Mouse (Mus musculus) MEL (cell line): ENCODE measurements around the gene Nav1.

Experiments used
- CTCF ChIP-seq, 3 experiments: IDR thresholded peaks in 2 of 3; conservative IDR thresholded peaks in 1 of 3; 2 replicates each; pipeline ENCODE4 v1.5.1; 2011 to 2012; ENCODE audit warnings: low read length in 3 of 3, low read depth in 2 of 3, mild to moderate bottlenecking in 2 of 3, improper control_type of control experiment in 1 of 3, inconsistent platforms in 1 of 3, mixed read lengths in 1 of 3, moderate library complexity in 1 of 3; ENCODE audit not compliant: control insufficient read depth in 1 of 3, insufficient read depth in 1 of 3, poor library complexity in 1 of 3, severe bottlenecking in 1 of 3
- GATA1 ChIP-seq: IDR thresholded peaks from 2 replicates; pipeline ENCODE4 v1.6.1; 2011; ENCODE audit warnings: low read depth, low read length, improper control_type of control experiment
- HCFC1 ChIP-seq: IDR thresholded peaks from 2 replicates; pipeline ENCODE4 v1.6.1; 2012; ENCODE audit warnings: low read depth, mild to moderate bottlenecking, inconsistent platforms, low read length, improper control_type of control experiment, moderate library complexity
- MAFK ChIP-seq: IDR thresholded peaks from 2 replicates; pipeline ENCODE4 v1.6.1; 2011; ENCODE audit warnings: low read depth, mild to moderate bottlenecking, low read length, improper control_type of control experiment, borderline replicate concordance
- MXI1 ChIP-seq: IDR thresholded peaks from 2 replicates; pipeline ENCODE4 v1.6.1; 2011; ENCODE audit warnings: mild to moderate bottlenecking, low read depth, low read length, improper control_type of control experiment
- SMC3 ChIP-seq: IDR thresholded peaks from 2 replicates; pipeline ENCODE4 v1.6.1; 2011; ENCODE audit warnings: low read depth, low read length, improper control_type of control experiment
- TBP ChIP-seq: IDR thresholded peaks from 2 replicates; pipeline ENCODE4 v1.8.0; 2011; ENCODE audit warnings: low read depth, low read length, improper control_type of control experiment
- ZMIZ1 ChIP-seq: IDR thresholded peaks from 2 replicates; pipeline ENCODE4 v1.6.1; 2012; ENCODE audit warnings: low read depth, mild to moderate bottlenecking, inconsistent platforms, low read length, improper control_type of control experiment, moderate library complexity

- TF ChIP-seq CTCF (IDR thresholded peaks at IDR 0.05 in 2 of 3, conservative IDR thresholded peaks at IDR 0.05 in 1 of 3; ENCODE audit: control insufficient read depth in 1 of 3, insufficient read depth in 1 of 3, low read depth in 2 of 3, low read length in 3 of 3, poor library complexity in 1 of 3, severe bottlenecking in 1 of 3) (no peak), MXI1 (no peak), ZMIZ1 (no peak), GATA1 (no peak), HCFC1 (no peak), MAFK (no peak), TBP (no peak), SMC3 (no peak)
Measured at GRCm38 (mm10) chr1:135561282-135561681, 45.8 kb downstream of the Nav1 start.
